Mouse (Mus musculus): Measurements from ENCODE around the gene Dner. TPM values are rescaled to one million over a fixed set of nuclear protein-coding genes. Genes with fewer than 3 reads are reported as not detected.

Dner gene
- total RNA-seq, 1 experiment, result 2.1 TPM

DNA sequence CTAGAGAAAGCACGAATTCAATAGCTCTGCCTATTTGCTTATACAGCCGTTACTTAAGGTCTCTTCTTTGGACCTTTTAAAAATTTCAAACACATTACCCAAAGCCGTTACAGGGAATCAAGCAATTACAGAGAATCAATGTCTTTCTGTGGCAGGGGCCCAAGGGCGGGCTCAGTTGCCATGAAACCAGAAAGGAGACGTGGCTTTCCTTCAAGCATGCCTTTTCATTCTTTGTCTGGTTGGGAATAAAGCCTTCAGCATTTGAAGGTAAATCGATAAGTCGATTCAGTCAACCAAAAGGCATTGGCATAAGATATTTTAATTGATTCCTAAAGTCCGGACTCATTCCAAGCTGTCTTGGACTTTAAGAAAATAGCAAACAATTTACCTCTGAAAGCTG is 82.9 kb downstream of the Dner start:
- in situ Hi-C loops (cut with MboI; ENCODE audit: low sequenced_read_pairs in 2 of 2, unreplicated experiment in 2 of 2), result no loop called here
- Histone ChIP-seq H3K27ac (ENCODE audit: insufficient read depth, low read depth, low read length, poor library complexity, severe bottlenecking) (no peak overlapping the region), H3K9me3 (ENCODE audit: control insufficient read depth, insufficient read depth, low read depth, low read length) (no peaks in the 10 kb centered on the region), H3K9ac (ENCODE audit: insufficient read depth, low read depth, low read length, poor library complexity, severe bottlenecking) (no peak overlapping the region), H3K4me1 (ENCODE audit: control insufficient read depth in 2 of 2, insufficient read depth in 2 of 2, low read length in 2 of 2, poor library complexity in 1 of 2) (peaks cover 0 to 2% of the 10 kb centered on the region in 2 experiments; a peak in 1 of 4 replicates), H3K36me3 (ENCODE audit: control insufficient read depth, insufficient read depth, low read length, poor library complexity, severe bottlenecking) (no peaks in the 10 kb centered on the region), H3K4me3 (ENCODE audit: insufficient read depth in 1 of 2, low read depth in 1 of 2, low read length in 2 of 2, poor library complexity in 1 of 2, severe bottlenecking in 1 of 2) (no peak overlapping the region)
- no peak for TF ChIP-seq CHD2 (IDR thresholded peaks at IDR 0.05; ENCODE audit: low read depth, low read length)
- TF ChIP-seq ZC3H11A (IDR thresholded peaks at IDR 0.05; ENCODE audit: borderline replicate concordance, low read depth, low read length), result no peak
- TF ChIP-seq ZNF384 (IDR thresholded peaks at IDR 0.05; ENCODE audit: low read depth, low read length), result no peak
- TF ChIP-seq HCFC1 (IDR thresholded peaks at IDR 0.05; ENCODE audit: borderline replicate concordance, insufficient read depth, low read length), result no peak
- no peak for TF ChIP-seq MAFK (IDR thresholded peaks at IDR 0.05; ENCODE audit: insufficient read depth, low read depth, low read length)
- DNase-seq (ENCODE audit: low read depth, low spot score), result no peak

DNA sequence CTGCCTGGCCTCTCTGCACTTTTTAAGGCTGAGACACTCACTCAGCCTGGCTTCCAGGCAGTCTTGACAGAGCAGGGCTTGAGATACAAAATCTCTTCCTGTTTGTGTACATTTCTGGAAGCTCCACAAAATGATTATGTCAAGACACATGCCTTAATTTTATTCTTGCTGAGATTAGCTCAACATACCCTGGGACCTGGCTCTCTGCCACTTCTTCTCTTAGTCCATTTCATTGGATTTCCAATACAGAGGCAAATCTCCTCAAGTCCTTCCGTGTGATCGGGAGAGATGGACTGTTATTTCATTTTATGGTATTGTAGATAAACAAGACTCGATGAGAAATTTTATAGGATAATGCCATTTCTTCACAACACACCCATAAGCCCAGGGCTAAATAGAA is 84.7 kb downstream of the Dner start:
- H3K4me1 ChIP-seq (ENCODE audit: control insufficient read depth in 2 of 2, insufficient read depth in 2 of 2, low read length in 2 of 2, poor library complexity in 1 of 2), result no peaks in the 10 kb centered on the region
- in situ Hi-C loops (cut with MboI; ENCODE audit: low sequenced_read_pairs in 2 of 2, unreplicated experiment in 2 of 2), result no loop called here
- TF ChIP-seq ZNF384 (IDR thresholded peaks at IDR 0.05; ENCODE audit: low read depth, low read length) (no peak), CHD2 (IDR thresholded peaks at IDR 0.05; ENCODE audit: low read depth, low read length) (no peak), MAFK (IDR thresholded peaks at IDR 0.05; ENCODE audit: insufficient read depth, low read depth, low read length) (no peak), HCFC1 (IDR thresholded peaks at IDR 0.05; ENCODE audit: borderline replicate concordance, insufficient read depth, low read length) (no peak), ZC3H11A (IDR thresholded peaks at IDR 0.05; ENCODE audit: borderline replicate concordance, low read depth, low read length) (no peak)
- H3K9ac ChIP-seq (ENCODE audit: insufficient read depth, low read depth, low read length, poor library complexity, severe bottlenecking), result no peak overlapping the region
- H3K36me3 ChIP-seq (ENCODE audit: control insufficient read depth, insufficient read depth, low read length, poor library complexity, severe bottlenecking), result no peaks in the 10 kb centered on the region
- H3K27ac ChIP-seq (ENCODE audit: insufficient read depth, low read depth, low read length, poor library complexity, severe bottlenecking), result no peak overlapping the region
- H3K9me3 ChIP-seq (ENCODE audit: control insufficient read depth, insufficient read depth, low read depth, low read length), result no peaks in the 10 kb centered on the region
- no peak for DNase-seq (ENCODE audit: low read depth, low spot score)
- H3K4me3 ChIP-seq (ENCODE audit: insufficient read depth in 1 of 2, low read depth in 1 of 2, low read length in 2 of 2, poor library complexity in 1 of 2, severe bottlenecking in 1 of 2), result no peak overlapping the region

DNA sequence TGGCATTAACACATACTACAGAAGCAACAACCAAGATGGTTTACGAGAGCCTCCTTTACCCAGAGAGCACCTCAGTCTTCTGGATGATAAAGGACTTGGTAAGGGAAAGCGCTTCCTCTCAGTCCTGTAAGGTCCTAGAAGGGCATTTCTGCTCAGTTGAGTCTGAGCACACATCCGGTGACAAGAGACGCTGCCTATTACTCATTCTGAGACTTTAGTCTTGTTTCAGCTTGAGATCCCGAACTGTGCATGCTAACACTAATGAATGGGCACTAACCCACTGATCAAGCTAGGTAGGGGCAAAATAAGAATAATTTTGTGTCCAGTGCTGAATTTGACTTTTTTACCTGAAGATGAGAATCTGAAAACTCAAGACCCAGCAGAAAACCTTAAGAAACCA is 97.0 kb downstream of the Dner start:
- in situ Hi-C loops (cut with MboI; ENCODE audit: low sequenced_read_pairs in 2 of 2, unreplicated experiment in 2 of 2), result no loop called here
- Histone ChIP-seq H3K4me3 (ENCODE audit: insufficient read depth in 1 of 2, low read depth in 1 of 2, low read length in 2 of 2, poor library complexity in 1 of 2, severe bottlenecking in 1 of 2) (no peak overlapping the region), H3K36me3 (ENCODE audit: control insufficient read depth, insufficient read depth, low read length, poor library complexity, severe bottlenecking) (no peaks in the 10 kb centered on the region), H3K27ac (ENCODE audit: insufficient read depth, low read depth, low read length, poor library complexity, severe bottlenecking) (no peak overlapping the region), H3K4me1 (ENCODE audit: control insufficient read depth in 2 of 2, insufficient read depth in 2 of 2, low read length in 2 of 2, poor library complexity in 1 of 2) (no peaks in the 10 kb centered on the region), H3K9ac (ENCODE audit: insufficient read depth, low read depth, low read length, poor library complexity, severe bottlenecking) (no peak overlapping the region), H3K9me3 (ENCODE audit: control insufficient read depth, insufficient read depth, low read depth, low read length) (no peaks in the 10 kb centered on the region)
- DNase-seq (ENCODE audit: low read depth, low spot score), result no peak
- TF ChIP-seq ZC3H11A (IDR thresholded peaks at IDR 0.05; ENCODE audit: borderline replicate concordance, low read depth, low read length), result no peak
- no peak for TF ChIP-seq MAFK (IDR thresholded peaks at IDR 0.05; ENCODE audit: insufficient read depth, low read depth, low read length)
- no peak for TF ChIP-seq CHD2 (IDR thresholded peaks at IDR 0.05; ENCODE audit: low read depth, low read length)
- no peak for TF ChIP-seq HCFC1 (IDR thresholded peaks at IDR 0.05; ENCODE audit: borderline replicate concordance, insufficient read depth, low read length)
- no peak for TF ChIP-seq ZNF384 (IDR thresholded peaks at IDR 0.05; ENCODE audit: low read depth, low read length)

DNA sequence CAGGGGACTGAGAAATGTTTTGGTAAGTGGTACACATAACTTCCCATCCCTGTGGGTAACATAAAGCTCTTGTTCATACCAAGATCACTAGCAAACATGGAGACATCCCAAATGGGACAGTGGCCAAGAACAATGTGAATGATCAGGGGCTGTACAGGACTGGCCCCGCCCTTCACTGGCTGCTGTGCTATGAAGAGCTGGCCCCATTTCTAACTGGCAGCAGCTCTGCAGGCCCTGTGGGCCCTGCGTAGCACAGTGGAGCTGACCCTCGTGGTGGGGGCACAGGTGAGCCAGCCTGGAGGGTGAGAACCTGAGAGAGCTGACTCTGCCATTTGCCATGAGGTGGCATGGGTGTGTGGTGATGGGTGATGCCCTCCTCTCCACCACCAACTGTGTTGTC is 100.0 kb downstream of the Dner start:
- Histone ChIP-seq H3K9me3 (ENCODE audit: control insufficient read depth, insufficient read depth, low read depth, low read length) (no peaks in the 10 kb centered on the region), H3K36me3 (ENCODE audit: control insufficient read depth, insufficient read depth, low read length, poor library complexity, severe bottlenecking) (no peaks in the 10 kb centered on the region), H3K27ac (ENCODE audit: insufficient read depth, low read depth, low read length, poor library complexity, severe bottlenecking) (no peak overlapping the region), H3K9ac (ENCODE audit: insufficient read depth, low read depth, low read length, poor library complexity, severe bottlenecking) (no peak overlapping the region), H3K4me1 (ENCODE audit: control insufficient read depth in 2 of 2, insufficient read depth in 2 of 2, low read length in 2 of 2, poor library complexity in 1 of 2) (no peaks in the 10 kb centered on the region), H3K4me3 (ENCODE audit: insufficient read depth in 1 of 2, low read depth in 1 of 2, low read length in 2 of 2, poor library complexity in 1 of 2, severe bottlenecking in 1 of 2) (no peak overlapping the region)
- no peak for DNase-seq (ENCODE audit: low read depth, low spot score)
- TF ChIP-seq MAFK (IDR thresholded peaks at IDR 0.05; ENCODE audit: insufficient read depth, low read depth, low read length), result no peak
- TF ChIP-seq CHD2 (IDR thresholded peaks at IDR 0.05; ENCODE audit: low read depth, low read length), result no peak
- no peak for TF ChIP-seq ZC3H11A (IDR thresholded peaks at IDR 0.05; ENCODE audit: borderline replicate concordance, low read depth, low read length)
- no peak for TF ChIP-seq HCFC1 (IDR thresholded peaks at IDR 0.05; ENCODE audit: borderline replicate concordance, insufficient read depth, low read length)
- no peak for TF ChIP-seq ZNF384 (IDR thresholded peaks at IDR 0.05; ENCODE audit: low read depth, low read length)
- in situ Hi-C loops (cut with MboI; ENCODE audit: low sequenced_read_pairs in 2 of 2, unreplicated experiment in 2 of 2), result no loop called here

DNA sequence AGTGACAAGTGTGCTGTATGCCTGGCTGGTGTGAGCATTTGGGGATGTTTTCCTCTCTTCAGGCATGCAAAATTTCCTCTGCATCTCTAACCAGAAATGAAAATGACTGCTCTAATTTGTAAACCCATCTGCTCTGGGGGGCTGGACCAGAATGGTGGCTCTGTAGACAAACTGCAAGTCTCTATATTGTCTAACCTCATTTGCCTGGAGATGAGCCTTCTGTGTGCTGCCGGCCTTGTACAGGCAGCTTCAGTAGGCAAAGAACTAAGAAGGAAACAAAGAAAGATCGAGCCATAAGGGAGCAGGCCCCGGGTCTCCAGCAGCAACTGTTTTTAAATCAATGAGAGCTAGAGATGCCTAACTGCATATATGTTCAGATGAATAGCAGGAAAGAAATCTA is 103.6 kb downstream of the Dner start:
- no peak overlapping the region for H3K27ac ChIP-seq (ENCODE audit: insufficient read depth, low read depth, low read length, poor library complexity, severe bottlenecking)
- H3K4me1 ChIP-seq (ENCODE audit: control insufficient read depth in 2 of 2, insufficient read depth in 2 of 2, low read length in 2 of 2, poor library complexity in 1 of 2), result no peaks in the 10 kb centered on the region

More for the DNA sequence above, 103.6 kb downstream of the Dner start:
- no peak overlapping the region for H3K4me3 ChIP-seq (ENCODE audit: insufficient read depth in 1 of 2, low read depth in 1 of 2, low read length in 2 of 2, poor library complexity in 1 of 2, severe bottlenecking in 1 of 2)
- TF ChIP-seq ZC3H11A (IDR thresholded peaks at IDR 0.05; ENCODE audit: borderline replicate concordance, low read depth, low read length) (no peak), HCFC1 (IDR thresholded peaks at IDR 0.05; ENCODE audit: borderline replicate concordance, insufficient read depth, low read length) (no peak), ZNF384 (IDR thresholded peaks at IDR 0.05; ENCODE audit: low read depth, low read length) (no peak), MAFK (IDR thresholded peaks at IDR 0.05; ENCODE audit: insufficient read depth, low read depth, low read length) (no peak), CHD2 (IDR thresholded peaks at IDR 0.05; ENCODE audit: low read depth, low read length) (no peak)
- no peak overlapping the region for H3K9ac ChIP-seq (ENCODE audit: insufficient read depth, low read depth, low read length, poor library complexity, severe bottlenecking)
- H3K36me3 ChIP-seq (ENCODE audit: control insufficient read depth, insufficient read depth, low read length, poor library complexity, severe bottlenecking), result no peaks in the 10 kb centered on the region
- DNase-seq (ENCODE audit: low read depth, low spot score), result no peak
- H3K9me3 ChIP-seq (ENCODE audit: control insufficient read depth, insufficient read depth, low read depth, low read length), result no peaks in the 10 kb centered on the region
- in situ Hi-C loops (cut with MboI; ENCODE audit: low sequenced_read_pairs in 2 of 2, unreplicated experiment in 2 of 2), result no loop called here

Data from ES-E14 (cell line).